Mouse (Mus musculus) testis, postnatal 14 days (tissue): Measurements from ENCODE around the gene Wdsub1.

Experiments used
- DNase-seq: peaks from one replicate; pipeline ENCODE4 v3.0.0; 2021; ENCODE audit warnings: low spot score

Gene Wdsub1

GRCm38 (mm10) chr2:59841189-59841939, 41.0 kb downstream of the Wdsub1 start:
- peak; percentile 41 for DNase-seq

DNA sequence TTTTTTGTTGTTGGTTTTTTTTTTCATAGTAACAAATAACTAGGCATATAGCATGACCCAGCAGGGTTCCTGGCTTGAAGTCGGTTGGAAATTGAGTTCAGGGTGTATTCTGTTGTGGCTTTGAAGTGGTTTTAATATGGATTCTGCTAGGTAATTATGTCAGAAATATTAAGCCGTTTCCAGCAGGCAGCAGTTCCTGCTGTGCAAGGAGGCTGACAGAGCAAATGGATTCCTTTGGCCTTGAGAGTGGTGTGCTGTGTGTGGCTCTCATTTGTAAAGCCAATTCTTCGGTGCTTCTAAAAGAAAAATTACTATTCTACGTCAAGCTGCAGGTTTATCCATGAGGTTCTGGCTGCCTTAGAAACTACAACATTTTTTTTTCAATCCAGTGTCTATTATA, 42.2 kb downstream of the Wdsub1 start:
- no peak for DNase-seq

GRCm38 (mm10) chr2:59839755-59840154, 42.6 kb downstream of the Wdsub1 start:
- DNase-seq, result no peak

DNA sequence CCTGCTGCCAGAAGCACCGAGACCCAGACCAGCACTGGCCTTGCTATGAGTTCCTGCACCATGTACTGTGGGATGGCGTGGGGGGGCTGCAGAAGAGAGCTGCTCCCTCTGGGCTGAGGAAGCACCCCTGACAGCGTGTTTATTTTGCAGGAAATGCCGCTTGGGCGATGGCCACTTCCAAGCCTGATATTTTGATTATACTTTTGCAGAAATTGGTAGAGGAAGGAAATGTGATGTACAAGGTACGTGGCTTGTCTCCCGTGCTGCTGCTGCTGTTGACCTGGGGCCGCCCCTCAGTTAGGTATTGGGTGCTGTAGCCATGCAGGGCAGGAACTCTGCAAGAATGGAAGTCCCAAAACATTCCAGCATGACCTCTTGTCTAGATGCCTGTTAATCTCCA, 43.6 kb downstream of the Wdsub1 start:
- no peak for DNase-seq

DNA sequence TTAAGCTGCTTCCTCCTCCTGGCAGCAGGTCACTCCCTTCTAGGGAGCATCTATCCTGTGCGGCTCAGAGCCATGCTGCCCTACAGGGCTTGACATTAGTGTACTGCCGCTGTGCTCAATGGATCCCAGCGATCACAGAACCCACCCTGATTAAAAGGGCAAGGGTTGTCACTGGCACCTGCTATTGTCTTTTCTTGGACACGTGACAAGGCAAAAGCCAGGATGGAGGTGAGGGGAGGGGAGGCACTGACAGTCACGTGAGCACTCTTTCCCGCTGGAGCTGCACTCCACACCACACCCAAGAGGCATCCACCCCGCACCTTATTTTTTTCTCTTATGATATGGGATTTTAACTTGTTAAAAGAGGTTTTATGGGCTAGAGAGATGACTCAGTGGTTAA, 50.6 kb downstream of the Wdsub1 start:
- DNase-seq, result no peak

- no peak for DNase-seq
These were observed 51.5 kb downstream of the Wdsub1 start for GRCm38 (mm10) chr2:59830940-59831339.

DNA sequence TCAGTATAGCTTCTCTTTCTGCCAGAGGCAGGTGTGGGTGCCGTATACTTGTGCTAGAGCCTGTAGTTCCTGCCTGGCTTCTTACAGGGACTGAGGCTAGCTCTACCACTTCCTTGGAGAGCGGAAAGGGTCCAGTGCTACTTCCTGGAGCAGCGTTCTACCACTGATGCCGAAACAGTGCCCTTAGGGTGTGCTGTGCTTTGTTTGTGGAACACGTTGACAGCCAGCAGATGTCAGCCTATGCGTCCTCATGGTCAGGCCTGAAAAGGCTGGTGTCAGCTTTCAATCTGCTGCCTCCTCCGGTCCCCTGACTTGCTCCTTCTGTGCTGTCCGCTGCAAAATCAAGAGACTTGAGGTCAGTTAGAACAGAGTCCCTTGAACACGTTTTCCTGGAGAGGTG, 52.2 kb downstream of the Wdsub1 start:
- no peak for DNase-seq

DNA sequence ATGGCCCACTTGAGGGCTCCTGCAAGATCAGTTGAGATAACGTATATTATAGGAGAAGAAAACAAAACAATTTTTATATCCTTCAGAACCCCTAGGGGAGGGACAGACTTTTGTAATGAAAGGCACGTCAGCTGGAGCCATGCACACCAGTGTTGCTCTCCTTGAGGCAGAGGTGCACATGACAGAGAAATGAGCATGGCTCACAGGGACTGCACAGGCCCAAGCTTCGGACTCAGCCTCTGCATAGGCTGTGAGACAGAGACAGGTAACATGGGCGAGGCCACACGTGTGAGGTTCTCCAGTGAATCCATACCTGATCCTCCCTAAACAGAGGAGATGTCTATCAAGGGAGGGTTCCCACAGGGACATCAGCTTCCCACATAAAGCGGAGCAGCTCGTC, 52.7 kb downstream of the Wdsub1 start:
- DNase-seq, result no peak

DNA sequence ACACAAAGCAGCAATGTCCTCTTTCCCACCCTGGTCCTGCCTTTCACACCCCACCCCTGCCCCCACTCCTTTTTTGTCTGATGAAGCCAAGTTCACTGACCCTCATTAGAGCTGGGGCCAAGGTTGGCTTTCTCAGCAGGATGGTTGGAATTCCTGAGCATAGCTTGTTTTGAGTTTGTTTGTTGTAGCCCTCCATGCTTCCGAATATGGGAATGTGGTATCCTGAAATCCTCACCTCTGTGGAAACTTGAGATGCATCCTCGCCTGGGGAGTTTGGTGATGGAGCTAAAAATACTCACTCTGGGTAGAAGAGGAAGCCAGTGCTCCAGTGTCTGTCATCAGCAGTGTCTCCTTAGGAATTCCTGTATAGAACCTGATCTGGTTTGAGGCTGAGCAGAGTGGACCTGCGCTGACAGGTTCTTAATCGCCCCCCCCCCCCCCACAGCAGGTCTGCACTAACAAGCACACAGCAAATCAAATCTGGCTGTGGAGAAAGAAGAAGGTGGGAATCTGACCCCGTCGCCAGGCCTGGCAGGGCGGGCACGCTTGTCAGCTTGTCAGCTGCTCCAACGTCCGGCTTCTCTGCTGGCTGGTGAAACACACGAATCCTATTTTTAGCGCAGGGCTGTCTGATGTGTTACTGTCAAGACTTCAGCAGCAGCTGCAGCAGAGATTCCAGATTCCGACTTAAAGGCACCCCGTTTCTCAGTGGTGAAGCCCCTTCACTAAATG, 53.4 kb downstream of the Wdsub1 start:
- DNase-seq, result peak; percentile 36

DNA sequence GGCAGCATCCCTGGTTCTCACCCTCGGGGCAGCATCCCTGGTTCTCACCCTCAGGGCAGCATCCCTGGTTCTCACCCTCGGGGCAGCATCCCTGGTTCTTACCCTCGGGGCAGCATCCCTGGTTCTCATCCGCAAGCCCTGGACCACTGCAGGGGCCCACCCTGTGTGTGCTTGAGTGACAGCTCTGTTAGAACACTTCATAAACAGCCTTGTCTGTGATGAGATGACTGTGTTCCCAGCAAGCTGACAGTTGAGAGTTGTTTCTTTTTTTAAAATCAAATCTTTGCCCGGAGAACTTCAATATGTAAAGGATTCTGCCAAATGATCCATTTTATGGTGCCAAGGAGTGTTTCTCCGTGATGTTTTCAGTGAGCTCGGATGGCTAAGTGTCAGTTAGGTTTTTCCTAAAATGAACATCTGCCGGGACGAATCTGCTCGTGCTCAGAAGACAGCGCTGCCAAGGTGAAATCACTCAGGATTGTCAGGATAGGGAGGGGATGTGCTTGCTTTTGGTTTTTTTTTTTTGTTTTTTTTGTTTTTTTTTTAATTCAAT, 54.2 kb downstream of the Wdsub1 start:
- DNase-seq, result no peak

DNA sequence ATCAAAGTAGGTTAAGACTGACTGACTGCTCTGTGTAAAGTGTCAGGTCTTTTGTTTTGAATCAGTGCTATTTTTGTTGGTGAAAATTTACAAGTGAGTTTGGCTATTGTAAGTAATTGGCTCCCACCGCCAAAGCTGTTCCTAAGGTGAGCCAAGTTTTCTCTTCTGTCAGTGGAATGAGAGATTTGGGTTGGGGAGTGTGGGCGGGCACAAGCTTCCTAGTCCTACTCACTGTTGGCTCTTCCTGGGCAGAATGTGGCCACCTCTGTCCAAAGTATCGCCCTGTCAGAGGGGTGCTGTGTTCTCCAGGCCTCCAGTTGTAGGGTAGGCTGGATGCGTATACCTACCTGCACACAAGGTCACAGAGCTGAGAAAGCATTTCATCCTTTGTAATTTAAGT, 57.0 kb downstream of the Wdsub1 start:
- no peak for DNase-seq

GRCm38 (mm10) chr2:59824289-59824688, 58.1 kb downstream of the Wdsub1 start:
- DNase-seq, result peak; percentile 42

DNA sequence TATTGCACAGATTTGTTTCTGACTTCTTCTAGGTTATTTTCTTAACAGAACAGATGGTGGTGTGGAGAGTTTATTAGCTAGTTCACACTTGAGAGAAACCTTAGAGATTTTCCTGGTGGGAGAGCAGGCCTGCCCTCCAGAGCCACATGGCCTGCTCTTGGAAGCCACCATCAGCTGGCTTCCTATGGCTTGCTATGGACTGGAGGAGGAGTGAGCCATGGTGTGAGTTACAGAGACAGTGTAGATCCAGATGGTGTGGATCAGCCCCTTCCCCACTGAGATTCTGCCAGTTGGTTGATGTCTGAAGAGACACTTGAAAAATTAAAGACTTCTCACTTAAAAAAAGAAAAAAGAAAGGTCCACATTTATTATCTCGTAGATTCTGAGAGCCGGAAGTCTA, 61.3 kb downstream of the Wdsub1 start:
- no peak for DNase-seq

- no peak for DNase-seq
These were observed 62.3 kb downstream of the Wdsub1 start for GRCm38 (mm10) chr2:59820088-59820487.

GRCm38 (mm10) chr2:59819415-59819814, 63.0 kb downstream of the Wdsub1 start:
- no peak for DNase-seq

DNA sequence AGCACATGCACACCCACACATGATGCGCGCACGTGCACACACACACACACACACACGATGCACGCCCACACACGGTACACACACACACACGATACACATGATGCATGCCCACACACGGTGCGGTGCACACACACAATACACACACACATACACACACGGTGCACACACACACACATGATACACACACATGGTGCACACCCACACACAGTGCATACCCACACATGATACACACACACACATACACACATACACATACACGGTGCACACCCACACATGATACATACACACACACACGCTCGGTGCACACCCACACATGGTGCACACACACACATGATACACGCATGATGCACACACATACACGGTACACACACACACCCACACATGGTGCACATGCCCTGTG, 63.7 kb downstream of the Wdsub1 start:
- DNase-seq, result no peak

DNA sequence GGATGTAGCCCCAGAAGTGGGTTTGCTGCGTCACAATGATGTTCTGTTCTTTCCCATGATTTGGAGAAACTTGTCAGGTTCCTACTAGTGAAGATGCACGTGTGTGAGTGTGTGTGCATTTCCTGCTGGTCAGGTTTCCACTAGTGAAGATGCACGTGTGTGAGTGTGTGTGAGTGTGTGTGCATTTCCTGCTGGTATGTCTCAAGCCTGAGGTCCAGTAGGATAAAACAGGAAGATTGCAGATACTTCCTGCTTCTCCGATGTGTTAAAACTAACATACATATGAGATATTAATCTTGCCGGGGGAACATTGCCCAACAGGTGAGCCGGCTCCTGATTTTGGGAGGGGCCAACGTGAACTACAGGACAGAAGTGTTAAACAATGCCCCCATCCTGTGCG, 67.4 kb downstream of the Wdsub1 start:
- no peak for DNase-seq

GRCm38 (mm10) chr2:59813457-59813856, 68.9 kb downstream of the Wdsub1 start:
- no peak for DNase-seq

DNA sequence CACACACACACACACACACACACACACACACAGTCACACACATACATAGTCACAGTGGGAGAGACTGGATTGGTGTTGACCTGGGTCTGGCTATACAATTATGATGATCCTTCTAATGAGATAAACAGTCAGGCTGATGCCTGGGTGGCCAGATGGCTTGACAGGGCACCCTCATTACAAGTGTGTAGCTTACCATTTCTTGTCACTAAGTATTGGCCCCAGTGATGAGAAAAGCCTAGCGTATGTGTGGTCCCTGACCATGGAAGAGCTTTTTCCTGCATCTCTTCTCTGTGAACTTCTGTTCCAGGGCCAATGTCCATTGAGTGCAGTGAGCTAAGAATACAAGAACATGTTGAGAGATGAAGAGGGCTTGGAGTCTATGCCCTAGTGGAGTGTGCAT, 69.8 kb downstream of the Wdsub1 start:
- no peak for DNase-seq

- DNase-seq, result no peak
These were observed 71.1 kb downstream of the Wdsub1 start for GRCm38 (mm10) chr2:59811247-59811646.

- no peak for DNase-seq
These were observed 72.4 kb downstream of the Wdsub1 start for GRCm38 (mm10) chr2:59810039-59810438.

- no peak for DNase-seq
These were observed 73.8 kb downstream of the Wdsub1 start for GRCm38 (mm10) chr2:59808608-59809007.

DNA sequence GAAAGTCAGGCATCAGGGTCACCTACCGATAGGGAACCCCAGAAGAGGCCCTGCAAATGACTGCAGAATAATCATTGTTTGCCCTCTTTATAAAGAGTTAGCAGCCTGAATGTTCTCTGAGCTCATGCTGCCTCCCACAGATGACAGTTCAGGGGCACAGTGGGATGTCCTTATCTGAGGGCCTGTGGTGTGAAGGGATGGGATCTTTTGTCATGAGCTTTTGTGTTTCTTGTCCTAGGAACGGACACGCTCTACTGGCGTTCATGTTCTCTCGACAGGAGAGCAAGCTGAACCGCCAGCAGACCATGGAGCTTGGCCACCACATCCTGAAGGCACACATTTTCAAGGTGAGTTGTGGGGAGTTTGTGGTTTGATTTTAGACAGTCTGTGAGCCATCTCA, 76.4 kb downstream of the Wdsub1 start:
- no peak for DNase-seq
